Mouse (Mus musculus): Measurements from ENCODE around the gene Itpr2.

GRCm38 (mm10) chr6:146537111-146537510 lies 35.1 kb upstream of the Itpr2 start:
- TF ChIP-seq POLR2A (IDR thresholded peaks at IDR 0.05; ENCODE audit: borderline replicate concordance, low read depth, low read length), result no peak
- TF ChIP-seq CTCF (IDR thresholded peaks at IDR 0.05; ENCODE audit: low read depth, low read length), result no peak
